Mouse (Mus musculus) embryo, embryonic 11.5 days (tissue): ENCODE measurements around the gene Mpzl3.

Experiments
- DNase-seq: peaks from one replicate; pipeline ENCODE4 v3.0.0-alpha.2; 2012; ENCODE audit warnings: low read depth, low spot score

Mpzl3 gene

DNA sequence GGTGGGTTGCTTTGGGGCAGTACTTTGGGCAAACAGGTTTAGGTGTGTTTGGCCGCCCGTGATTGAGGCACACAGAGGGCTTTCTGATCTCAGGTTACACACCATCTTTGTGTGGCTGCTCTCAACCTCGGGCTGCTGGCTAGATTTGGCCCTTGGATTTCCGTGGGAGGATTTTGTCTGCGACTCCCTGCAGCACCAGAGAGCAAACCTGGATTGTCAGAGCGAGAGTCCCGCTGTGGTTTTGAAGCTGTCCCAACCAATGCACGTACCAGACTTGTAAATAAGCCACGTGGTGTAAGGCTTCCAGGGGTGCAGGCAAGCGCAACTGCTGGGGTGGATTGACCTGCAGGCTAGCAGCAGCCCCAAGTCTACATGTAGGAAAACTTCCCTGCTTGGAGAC is 12.0 kb upstream of the Mpzl3 start:
- DNase-seq, result no peak

DNA sequence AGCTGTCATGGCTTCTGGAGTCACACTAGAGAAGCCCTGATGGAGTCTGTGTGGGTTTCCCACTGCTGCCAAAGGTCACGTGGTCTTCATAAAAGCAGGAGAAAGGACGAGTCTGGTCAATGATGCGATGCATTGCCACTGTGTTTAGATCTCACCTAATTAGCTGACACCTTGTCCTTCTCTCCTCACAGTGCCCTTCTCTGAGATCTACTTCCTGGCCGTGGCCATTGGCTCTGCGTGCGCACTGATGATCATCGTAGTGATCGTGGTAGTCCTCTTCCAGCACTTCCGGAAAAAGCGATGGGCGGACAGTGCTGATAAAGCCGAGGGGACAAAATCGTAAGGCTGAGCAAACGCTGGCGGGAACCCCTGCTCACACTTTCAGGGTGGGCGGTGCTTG is 8.0 kb upstream of the Mpzl3 start:
- DNase-seq, result no peak

DNA sequence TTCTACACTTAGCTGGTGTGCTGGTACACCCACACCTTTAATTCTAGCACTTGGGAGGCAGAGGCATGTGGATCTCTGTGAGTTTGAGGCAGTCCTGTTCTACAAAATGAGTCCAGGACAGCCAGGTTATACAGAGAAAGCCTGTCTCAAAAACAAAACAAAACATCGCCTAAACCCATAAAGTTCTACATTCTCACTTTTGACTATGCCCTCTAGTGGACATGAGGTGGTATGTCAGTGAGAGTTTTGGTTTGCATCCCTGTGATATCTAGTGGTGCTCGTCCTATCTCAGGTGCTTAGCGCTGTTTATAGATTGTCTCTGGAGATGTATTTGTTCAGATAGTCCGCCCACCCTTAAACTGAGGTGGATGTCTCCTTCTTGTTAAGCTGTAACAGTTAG is 6.5 kb upstream of the Mpzl3 start:
- DNase-seq, result peak; percentile 29

DNA sequence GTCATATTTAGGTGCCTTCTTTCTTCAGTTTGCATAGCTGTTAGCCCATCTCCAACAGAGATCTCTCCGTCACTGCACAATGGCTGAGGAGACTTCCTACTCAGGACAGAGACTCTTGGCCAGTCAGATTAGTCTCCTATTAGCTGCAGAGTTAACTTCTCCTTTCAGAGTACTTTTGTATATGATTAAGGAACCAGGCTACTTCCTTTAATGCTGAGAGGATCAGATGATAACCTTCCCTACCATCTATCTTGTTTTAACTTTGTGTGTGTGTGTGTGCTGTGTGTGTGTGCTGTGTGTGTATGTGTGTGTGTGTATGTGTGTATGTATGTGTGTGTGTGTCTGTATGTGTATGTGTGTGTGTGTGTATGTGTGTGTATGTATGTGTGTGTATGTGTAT is 5.3 kb upstream of the Mpzl3 start:
- DNase-seq, result no peak

DNA sequence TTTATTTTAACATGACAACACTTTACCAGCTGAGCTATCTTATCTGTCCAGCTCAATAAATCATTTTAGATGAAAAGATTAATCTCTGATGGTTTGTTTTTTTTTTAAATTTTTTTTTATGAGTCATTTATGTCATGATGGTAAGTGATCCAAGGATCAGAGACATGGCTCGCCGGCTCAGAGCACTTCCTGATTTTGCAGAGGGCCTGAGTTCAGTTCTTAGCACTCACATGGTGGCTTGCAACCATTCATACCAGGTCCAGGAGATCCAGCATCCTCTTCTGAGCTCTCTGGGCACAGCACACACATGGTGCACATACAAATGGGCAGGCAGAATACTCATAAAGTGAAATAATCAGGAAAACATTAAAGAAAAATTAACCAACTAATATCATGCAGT is 4.7 kb upstream of the Mpzl3 start:
- no peak for DNase-seq

DNA sequence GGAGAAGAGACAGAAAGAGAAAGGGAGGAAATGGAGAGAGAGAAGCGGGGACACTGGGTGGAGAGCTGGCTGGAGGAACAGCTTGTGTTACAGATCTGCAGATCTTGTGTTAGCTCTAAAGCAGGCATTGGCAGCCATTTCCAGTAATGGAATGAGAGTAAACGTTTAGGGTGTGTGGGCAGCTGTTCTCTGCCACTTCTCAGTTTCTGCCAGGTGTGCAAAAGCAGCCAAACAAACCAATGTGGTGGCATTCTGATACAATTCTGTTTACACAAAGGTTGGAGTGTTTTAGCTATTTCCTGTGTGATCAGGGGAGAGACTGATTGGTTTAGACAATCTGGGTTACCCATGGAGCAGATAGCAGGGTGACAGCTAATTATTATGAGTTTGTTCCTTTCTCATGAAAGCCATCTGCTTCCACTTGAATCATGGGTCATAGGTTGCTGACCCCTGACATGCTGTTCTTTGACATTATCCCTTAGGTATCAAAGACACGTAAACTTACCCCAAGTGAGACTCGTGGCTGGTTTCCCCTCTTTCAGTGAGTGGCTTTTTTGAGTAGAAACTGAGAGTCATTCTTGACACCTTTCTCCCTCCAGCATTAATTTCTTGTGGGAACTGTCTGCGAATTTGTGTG is 3.4 kb downstream of the Mpzl3 start:
- no peak for DNase-seq

DNA sequence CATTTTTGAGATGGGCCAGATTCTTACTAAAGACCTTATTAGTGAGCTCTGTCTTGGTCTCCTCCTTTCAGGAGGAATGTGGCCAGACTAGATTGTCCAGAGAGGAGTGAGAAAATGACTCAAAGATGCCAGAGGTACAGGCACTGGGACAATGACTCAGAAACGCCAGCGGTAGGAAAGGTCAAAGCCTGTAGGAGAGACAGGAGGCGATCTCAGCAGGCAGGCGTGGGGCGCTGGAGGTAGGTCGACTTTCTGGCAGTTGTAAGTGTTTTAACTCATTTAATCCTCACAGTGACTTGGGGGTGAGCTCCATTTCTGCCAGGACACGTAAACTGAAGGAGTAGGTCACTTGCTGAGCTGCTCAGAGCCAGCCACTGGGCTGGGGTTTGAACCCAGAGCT is 5.2 kb downstream of the Mpzl3 start:
- no peak for DNase-seq

DNA sequence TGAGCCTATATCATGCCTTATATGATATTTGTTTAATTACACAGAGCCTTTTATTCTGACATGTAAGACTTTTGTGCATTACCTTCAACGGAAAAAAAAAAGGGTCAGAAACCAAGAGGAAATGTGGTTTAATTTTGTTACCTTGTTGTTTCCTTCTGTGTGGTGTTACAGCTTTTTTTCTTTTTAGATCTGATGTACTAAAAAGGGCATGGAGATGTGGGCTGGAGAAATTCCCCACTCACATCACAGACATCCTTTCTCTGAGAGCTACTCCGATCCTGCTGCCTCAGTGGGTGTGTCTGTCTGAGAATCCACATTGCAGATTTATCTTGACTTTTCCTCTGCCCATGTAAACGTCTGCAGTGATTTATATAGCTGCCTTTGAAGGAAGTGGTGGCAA is 7.7 kb downstream of the Mpzl3 start:
- no peak for DNase-seq

DNA sequence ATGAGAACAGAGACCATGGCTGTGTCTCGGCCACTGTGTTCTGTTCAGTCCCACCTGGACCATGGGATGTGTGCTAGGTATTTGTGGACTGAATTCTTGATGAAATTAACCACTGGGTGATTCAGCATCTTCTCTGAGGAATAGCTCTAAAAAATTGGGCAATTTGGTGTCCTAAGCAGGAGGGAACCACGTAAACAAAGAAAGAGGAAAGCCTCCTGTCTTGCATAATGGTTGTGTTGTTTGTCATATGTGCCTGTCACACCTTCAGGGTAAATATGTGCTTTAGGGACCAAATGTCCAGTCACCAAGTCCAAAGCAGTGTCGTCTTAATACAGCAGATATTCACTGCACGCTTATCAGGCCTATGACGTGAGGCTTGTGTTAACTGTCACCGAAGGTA is 9.4 kb downstream of the Mpzl3 start:
- no peak for DNase-seq

DNA sequence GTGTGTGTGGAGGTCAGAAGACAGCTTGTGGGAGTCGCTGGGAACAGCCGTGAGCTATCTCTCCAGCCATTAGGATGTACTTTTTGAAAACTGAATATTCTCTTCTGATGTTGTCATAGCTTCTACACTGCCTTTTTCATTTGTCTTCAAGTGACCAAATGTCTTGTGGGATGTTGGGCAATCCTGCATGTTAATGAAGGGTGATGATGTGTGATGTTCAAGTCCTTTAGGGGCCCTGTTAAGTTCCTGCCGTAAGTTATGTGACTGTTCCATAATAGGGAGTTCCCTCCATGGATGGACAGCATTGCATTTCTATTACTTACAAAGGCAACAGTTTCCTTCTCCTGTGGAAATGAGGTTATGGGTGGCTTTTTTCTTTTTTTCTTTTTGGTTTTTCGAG is 11.7 kb downstream of the Mpzl3 start:
- DNase-seq, result no peak

DNA sequence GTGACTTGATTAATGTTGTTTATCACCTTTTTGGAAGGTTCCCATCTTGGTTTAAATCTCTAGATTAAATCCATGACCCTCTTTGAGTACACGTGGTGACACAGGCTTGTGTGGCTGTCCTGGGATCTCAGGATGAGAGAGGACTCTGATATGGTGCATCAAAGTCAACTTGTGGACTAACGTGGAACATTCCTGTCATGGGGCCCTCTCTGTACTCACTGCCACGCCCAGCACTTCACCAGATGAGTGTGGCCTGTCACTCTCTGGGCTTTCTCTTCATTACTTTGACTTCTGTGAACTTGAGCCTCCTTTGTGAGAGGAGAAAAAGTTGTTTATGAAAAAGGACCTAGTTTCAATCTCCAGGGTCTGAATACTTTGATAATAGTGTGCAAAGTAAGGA is 16.8 kb downstream of the Mpzl3 start:
- no peak for DNase-seq

DNA sequence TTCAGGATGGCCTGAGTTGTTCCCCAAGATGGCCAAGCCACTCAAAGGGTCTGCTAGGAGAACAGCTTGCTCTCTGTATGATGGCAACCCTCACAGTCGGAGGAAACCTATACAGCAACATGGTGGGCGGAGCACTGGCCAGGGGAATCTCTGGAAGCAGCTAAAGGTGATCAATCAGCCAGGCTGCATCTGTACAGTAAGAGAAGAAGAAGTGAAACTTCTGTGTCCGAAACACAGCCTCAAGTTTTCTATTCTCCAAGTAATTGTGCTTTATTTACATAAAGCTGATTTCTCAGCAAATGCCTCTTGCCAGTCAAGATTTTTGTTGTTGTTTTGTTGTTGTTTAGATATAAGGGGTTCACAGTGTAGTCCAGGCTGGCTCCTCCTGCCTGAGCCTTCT is 22.9 kb downstream of the Mpzl3 start:
- DNase-seq, result no peak

DNA sequence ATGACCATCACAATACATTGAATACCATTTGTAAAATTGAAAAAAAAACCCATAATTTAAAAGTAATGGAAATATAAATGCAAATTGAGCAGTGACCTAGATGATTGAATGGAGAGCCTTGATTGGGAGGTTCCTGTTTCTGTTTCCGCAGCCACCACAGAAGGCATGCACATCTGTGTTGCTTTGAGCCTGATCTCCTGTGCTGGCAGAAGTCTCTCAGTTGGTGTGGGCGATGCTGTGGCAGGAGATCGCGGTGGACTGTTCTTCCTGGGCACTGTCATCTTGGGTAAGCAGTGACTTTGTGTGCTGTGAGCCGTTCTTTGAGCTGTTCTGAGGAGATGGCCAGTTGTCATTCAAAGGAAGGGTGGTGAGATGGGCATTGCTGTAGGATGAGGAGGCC is 24.0 kb downstream of the Mpzl3 start, which contains the start of gene Jaml:
Gene Jaml (plus strand): TSS at position 173 of the 400 bp plus-strand sequence.
- DNase-seq, result no peak

DNA sequence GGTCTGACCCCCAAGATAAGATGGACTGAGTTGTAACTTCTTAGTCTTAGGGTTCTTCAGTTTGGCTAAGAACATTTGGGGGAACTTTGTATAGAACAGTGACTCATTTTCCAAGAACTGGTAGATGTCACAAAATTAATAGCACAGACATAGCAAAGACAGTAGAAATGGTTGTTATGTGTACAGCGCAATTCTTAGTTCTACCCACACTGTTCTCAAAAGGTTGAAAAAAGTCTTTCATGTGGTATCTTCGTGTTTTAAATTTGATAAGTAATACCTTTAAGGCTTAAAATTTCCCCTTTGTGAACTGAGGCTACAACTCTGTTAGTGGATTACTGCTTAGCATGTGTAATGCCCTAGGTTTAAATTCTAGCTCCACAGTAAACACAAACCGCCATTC is 28.1 kb downstream of the Mpzl3 start:
- DNase-seq, result no peak

DNA sequence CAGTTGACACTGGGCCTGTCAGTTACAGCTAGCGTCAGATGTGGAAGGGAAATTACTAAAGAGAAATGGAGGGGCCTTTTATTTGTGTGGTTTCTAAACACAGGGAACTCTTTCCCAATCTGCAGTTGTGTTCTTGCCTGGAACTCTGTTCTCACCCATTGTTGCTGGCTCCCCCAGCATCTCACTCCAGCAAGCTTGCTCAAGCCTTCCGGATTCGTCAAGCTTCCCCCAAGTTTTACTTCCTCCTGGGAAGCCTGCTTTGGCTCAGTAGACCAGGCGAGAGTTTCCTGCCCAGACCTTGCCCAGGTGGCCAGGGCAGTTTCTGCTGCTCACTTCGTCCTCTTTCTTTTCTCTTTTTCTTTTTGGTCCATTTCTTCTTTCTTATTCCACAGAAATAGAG is 29.6 kb downstream of the Mpzl3 start:
- no peak for DNase-seq

DNA sequence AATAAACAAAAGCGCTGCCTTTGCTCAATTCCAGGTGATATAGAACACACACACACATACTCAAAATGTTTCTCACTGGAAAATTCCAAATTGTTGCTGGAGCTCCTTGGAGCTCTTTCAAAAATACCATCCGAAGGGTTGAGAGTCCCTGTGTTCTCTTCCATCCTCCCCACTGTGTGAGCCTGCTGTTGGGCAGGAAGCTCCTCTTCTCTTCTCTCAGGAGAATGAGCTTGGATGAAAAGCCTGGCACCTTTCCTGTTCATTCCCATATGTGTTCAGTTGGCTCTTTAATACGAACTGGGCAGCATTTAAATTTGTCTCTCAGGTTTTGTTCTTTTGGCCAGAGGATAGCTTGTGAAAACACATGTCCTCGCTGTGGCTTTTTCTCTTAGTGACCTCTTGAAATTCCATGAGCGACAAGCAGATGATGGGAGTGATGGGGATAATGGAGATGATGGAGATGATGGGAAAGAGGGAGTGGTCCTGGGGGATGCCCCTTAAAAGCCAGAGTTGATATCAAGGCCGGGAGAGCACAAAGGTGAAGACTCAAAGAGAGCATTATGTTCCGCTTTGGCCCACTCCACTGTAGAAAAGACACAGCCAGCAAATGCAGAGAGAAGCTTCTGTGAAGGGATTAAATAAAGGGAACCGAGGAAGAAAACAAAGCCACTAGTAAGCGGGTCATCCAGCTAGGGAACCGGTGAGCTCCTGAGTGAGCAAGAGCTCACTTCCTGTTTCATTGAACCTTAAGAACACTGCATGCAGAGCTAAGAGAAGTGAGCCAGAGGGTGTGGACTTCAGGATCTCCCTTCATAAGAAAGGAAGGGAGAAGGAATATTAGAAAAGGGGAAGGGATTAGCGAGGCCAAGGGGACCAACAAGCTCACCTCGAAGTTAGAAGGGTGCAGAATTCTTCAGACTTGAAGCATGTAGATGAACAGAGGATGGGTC is 31.0 kb downstream of the Mpzl3 start:
- no peak for DNase-seq

DNA sequence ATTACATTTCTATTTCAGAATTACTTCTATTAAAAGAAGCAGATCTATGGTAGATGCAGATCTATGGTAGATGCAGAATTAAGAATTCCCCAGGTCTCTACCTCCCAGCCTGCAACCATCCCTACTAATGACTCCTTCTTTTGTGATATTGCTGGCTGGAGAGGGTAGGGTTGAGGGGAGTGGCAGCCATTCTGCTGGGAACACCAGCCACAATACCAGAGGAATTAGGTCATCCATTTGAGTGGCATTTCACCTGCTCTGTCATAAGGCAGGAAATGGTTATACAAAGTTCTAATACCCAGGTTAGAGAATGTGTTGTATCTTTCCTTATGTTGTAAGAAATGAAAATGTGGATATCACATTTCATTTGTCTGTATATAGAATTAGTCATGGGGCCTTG is 33.1 kb downstream of the Mpzl3 start:
- DNase-seq, result no peak

DNA sequence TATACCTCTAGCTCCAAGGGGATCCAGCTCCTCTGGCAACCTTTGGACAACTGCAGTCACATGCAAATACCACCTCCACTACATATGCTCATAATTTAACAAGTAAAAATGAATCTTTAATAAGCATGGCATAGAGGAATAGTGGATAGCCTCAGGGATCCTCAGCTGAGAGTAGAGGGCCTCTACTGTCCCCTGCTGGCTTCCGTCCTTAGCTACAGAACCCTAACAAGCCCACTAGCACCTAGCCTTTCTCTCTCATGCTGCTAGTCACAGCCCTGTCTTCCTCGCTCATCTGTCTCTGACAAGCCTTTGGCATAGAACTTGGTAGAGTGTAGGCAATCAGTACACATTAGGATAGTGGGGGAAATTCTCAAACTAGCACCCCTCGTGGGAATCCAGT is 35.8 kb downstream of the Mpzl3 start:
- no peak for DNase-seq

DNA sequence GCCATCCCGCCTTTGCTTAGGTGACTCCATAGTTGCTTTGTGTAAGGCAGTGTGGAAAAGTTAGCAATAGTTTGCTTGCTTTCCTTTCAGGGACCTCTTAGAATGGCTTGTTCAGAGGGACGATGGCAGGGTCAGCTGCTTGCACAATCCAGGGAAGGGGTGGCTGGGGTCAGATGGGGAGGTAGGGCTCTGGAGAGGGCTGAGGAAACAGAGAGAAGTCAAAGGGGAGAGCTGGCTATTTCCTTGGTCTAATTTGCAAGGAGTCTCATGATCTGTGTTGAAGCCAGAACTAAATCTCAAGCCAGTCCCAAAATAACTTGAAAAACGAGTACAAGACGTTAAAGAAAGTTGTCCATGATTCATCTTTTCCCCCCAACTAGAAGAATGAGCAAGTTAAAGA is 37.7 kb downstream of the Mpzl3 start:
- no peak for DNase-seq

DNA sequence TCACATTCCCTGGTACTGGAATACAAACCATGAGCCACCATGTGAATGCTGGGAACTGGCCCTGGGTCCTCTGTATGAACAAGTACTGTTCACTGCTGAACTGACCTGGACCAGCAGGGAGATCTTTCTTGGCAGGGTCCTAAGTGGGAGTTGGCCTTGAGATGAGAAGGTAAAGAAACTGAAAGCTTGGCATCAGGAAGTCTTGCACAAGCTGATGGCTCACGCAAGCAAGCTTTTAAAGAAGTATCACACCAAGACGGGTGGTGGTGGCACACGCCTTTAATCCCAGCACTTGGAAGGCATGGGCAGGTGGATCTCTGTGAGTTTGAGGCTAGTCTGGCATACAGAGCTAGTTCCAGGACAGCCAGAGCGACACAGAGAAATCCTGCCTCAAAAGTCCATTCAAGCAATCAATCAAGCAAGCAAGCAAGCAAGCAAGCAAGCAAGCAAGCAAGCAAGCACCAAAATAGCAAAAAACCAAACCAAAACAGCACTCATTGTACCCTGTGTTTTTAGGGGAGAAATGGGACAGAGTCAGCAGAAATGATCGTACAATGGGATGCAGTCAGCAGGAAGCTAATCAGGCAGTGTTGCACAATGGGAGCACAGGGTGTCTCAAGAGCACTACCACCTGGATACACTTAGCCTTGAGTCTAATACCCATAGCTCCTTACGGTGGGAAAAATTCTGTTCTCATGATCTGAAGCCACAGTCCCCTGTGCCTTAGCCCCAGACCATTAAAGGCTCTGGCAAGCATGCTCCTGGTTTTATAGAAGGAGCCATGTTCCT is 40.4 kb downstream of the Mpzl3 start:
- DNase-seq, result no peak

DNA sequence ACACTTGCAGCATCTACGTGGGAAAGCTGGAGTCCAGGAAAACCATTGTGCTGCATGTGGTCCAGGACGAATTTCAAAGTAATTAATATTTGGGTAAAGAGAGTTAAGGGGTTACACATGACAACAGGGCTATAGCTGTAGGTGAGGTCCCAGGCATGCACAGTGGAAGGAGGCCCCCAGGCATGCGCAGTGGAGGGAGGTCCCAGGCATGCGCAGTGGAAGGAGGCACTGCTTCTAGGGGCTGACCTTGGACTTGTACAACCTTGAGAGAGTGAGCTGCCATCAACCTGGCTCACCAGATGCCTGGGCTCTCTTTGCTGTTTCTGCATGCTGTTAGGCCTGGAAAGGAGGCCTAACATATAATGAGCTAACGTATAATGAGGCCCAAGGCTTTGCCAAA is 42.9 kb downstream of the Mpzl3 start:
- no peak for DNase-seq

DNA sequence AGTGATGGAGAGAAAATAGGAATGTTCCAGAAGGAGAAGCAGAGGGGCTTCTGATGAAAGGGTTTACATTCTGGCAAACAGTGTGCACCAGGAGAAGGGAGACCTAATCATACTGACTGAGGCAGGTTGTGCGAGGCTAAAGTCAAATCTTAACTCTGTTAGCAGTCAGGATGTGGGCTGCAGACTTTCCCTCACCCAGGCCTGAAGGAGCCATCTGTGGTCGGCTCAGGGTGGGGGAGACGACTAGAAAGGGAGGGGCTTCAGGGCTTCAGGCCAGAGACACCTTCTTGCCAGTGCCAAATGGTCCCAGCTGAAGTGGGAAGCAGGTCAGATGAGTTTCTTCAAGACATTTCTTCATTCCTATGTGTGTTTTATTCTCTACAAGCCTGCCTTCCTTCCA is 43.4 kb downstream of the Mpzl3 start:
- DNase-seq, result no peak
